Mouse (Mus musculus): ENCODE measurements around the gene Itgad.

DNA sequence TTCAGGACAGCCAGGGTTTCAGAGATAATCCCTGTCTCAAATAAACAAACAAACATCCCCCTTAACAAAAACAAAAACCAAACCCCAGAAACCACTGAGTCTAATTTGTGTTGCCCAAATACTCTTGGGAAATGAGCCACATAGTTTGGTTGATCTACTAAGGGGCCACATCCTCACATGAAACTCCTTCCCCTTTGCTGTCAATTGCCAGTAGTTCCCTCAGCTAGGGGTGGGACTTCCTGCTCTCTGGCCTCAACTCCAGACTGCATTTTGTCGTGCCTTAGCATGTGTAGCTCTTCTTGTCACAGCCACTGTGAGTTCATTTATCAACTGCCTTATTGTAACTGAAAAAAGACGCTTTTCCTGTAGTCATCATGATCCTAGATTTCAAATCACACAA is 43.9 kb upstream of the Itgad start:
- TF ChIP-seq CTCF (IDR thresholded peaks at IDR 0.05; ENCODE audit: low read depth) (no peak), EP300 (optimal IDR thresholded peaks at IDR 0.05) (no peak)

Measured in stomach, postnatal 0 days (tissue).